Comparison of ENCODE assay signal across 9 mouse cellular contexts in genomic region chr7:15974712-15975111, GRCm38 (mm10). TPM values are rescaled to one million over a fixed set of nuclear protein-coding genes. Genes with fewer than 3 reads are reported as not detected.
DNase-seq lines count a peak whose midpoint lies in the region; ATAC-seq and TF ChIP-seq lines count a peak whose summit lies in the region.
"Had no signal": no experiment of that assay in that cellular context is flagged by ENCODE, and none has a peak within 500 bp of the region (broad histone marks: within the 10 kb centered on the region; RNA-seq: fewer than 3 reads in every experiment).

No protein-coding gene starts in this region.

- no peak for TF ChIP-seq EP300 in liver, embryonic 14.5 days (IDR thresholded peaks at IDR 0.05; ENCODE audit: low read depth)

- peak; percentile 91 for TF ChIP-seq CTCF in liver, embryonic 14.5 days (IDR thresholded peaks at IDR 0.05; ENCODE audit: low read depth)

- no peak overlapping the region for H3K27ac ChIP-seq in liver, embryonic 14.5 days
- H3K27ac ChIP-seq: hindbrain, embryonic 15.5 days had no signal

- no peak for ATAC-seq in liver, embryonic 14.5 days (ENCODE audit: insufficient read depth)

- no peak overlapping the region for H3K4me2 ChIP-seq in liver, embryonic 14.5 days (ENCODE audit: low read depth)
- H3K4me2 ChIP-seq: hindbrain, embryonic 15.5 days had no signal

- H3K36me3 ChIP-seq in liver, embryonic 14.5 days (replicated peaks; ENCODE audit: control insufficient read depth, insufficient read depth, low read depth): peaks cover 7% of the 10 kb centered on the region; the same call in 1 of the 2 replicates

- H3K9ac ChIP-seq in liver, embryonic 14.5 days (replicated peaks): no peak overlapping the region
- H3K9ac ChIP-seq: hindbrain, embryonic 15.5 days had no signal

- WGBS in liver, embryonic 14.5 days (ENCODE audit: insufficient replicate concordance): 27% methylated on average over 5 of the region's 5 CpGs

- intact Hi-C loops in heart, postnatal 36 days (cut with DNase I): no loop called here

- H3K9me3 ChIP-seq in liver, embryonic 14.5 days (ENCODE audit: control insufficient read depth, low read length): no peaks in the 10 kb centered on the region
- H3K9me3 ChIP-seq: hindbrain, embryonic 15.5 days had no signal

- no peaks in the 10 kb centered on the region for H3K4me1 ChIP-seq in liver, embryonic 14.5 days (replicated peaks; ENCODE audit: control insufficient read depth in 2 of 2, insufficient read depth in 2 of 2, low read length in 1 of 2)
- H3K4me1 ChIP-seq: hindbrain, embryonic 15.5 days had no signal

- no peaks in the 10 kb centered on the region for H3K27me3 ChIP-seq in liver, embryonic 14.5 days (ENCODE audit: control insufficient read depth, insufficient read depth, low read length)
- H3K27me3 ChIP-seq: hindbrain, embryonic 15.5 days had no signal

- H3K4me3 ChIP-seq in liver, embryonic 14.5 days (ENCODE audit: insufficient read depth in 1 of 2, low read depth in 2 of 2, low read length in 2 of 2): no peak overlapping the region
- H3K4me3 ChIP-seq: hindbrain, embryonic 15.5 days had no signal

- peak; percentile 52 for DNase-seq in embryo, embryonic 10.5 days (ENCODE audit: low spot score)
- DNase-seq in embryo, embryonic 11 days: no peak
- DNase-seq in ovary, postnatal 36 days (ENCODE audit: low spot score): peak; percentile 58
- DNase-seq in ovary, postnatal 10 days (ENCODE audit: low spot score): no peak
- peak; percentile 74 for DNase-seq in cerebellum, adult 9-10 months
- peak; percentile 76 to 77 for DNase-seq in heart, postnatal 36 days
- peak in 1 of 3 experiments; percentile 33 for DNase-seq in liver, embryonic 14.5 days (ENCODE audit: low read depth in 3 of 3, low spot score in 3 of 3)
- peak; percentile 49 for DNase-seq in skeletal muscle tissue, adult 2 months (ENCODE audit: low read depth, low spot score)

RNA-seq across cellular contexts. Expression of gene Ehd2, which starts 7.3 kb away (rescaled TPM):
- 100 to 1,000 TPM in 1 of 2 experiments, 10 to 100 TPM in 1; 93.1 to 131 TPM for total RNA-seq in heart, postnatal 36 days (2021)
- polyA plus RNA-seq in liver, embryonic 14.5 days (2012; rRNA removed): 2.5 and 2.7 TPM in 2 replicates
- 3.0 and 3.2 TPM in 2 replicates for polyA plus RNA-seq in liver, embryonic 14.5 days (2014; fragmentation: Nextera tagmentation; extraction: Ambion mirVana)

RNA-seq across cellular contexts. Expression of gene Nop53, which starts 28.8 kb away (rescaled TPM):
- total RNA-seq in heart, postnatal 36 days (2021): 100 to 1,000 TPM; 137 to 141 TPM
- polyA plus RNA-seq in liver, embryonic 14.5 days (2012; rRNA removed): 32.1 and 56.9 TPM in 2 replicates
- 75.9 and 96.8 TPM in 2 replicates for polyA plus RNA-seq in liver, embryonic 14.5 days (2014; fragmentation: Nextera tagmentation; extraction: Ambion mirVana)

RNA-seq across cellular contexts. Expression of gene Selenow, which starts 52.5 kb away (rescaled TPM):
- total RNA-seq in heart, postnatal 36 days (2021): 100 to 1,000 TPM; 169 to 178 TPM
- polyA plus RNA-seq in liver, embryonic 14.5 days (2012; rRNA removed): 169 and 186 TPM in 2 replicates
- polyA plus RNA-seq in liver, embryonic 14.5 days (2014; fragmentation: Nextera tagmentation; extraction: Ambion mirVana): 334 and 343 TPM in 2 replicates

Comparison
In these comparisons a context has a peak if more than half of its experiments do, and no peak if none do; other contexts are left out.
1. DNase-seq: peak in embryo, embryonic 10.5 days (single experiment), ovary, postnatal 36 days (single experiment), cerebellum, adult 9-10 months (single experiment), heart, postnatal 36 days (2 of 2) and skeletal muscle tissue, adult 2 months (single experiment); none in embryo, embryonic 11 days (single experiment) and ovary, postnatal 10 days (single experiment).